Mouse (Mus musculus) intestine, embryonic 14.5 days (tissue): ENCODE data around the gene Card19. TPM values are rescaled to one million over a fixed set of nuclear protein-coding genes. Genes with fewer than 3 reads are reported as not detected.

Experiments
- ATAC-seq: fragments of 200-750 bp; cut with Nextera tagmentation; replicated peaks from 2 replicates; pipeline ENCODE4 v1.8.0; 2017; ENCODE audit warnings: low read depth, moderate number of reproducible peaks, moderate TSS enrichment, moderate library complexity; ENCODE audit not compliant: low FRiP score, low TSS enrichment
- DNase-seq: peaks from one replicate; pipeline ENCODE4 v3.0.0-alpha.2; 2018; ENCODE audit warnings: low spot score
- H3K27ac ChIP-seq: fragments of 300-500 bp; sonication (generic); 2 replicates; pipeline ENCODE4 v1.5.1; 2014; ENCODE audit warnings: low read depth, mild to moderate bottlenecking, control low read depth
- H3K27me3 ChIP-seq: fragments of 300-500 bp; sonication (generic); replicated peaks from 2 replicates; pipeline ENCODE4 v1.6.1; 2014; ENCODE audit warnings: low read length, control low read depth; ENCODE audit not compliant: control insufficient read depth, insufficient read depth
- H3K36me3 ChIP-seq: fragments of 300-500 bp; sonication (generic); 2 replicates; pipeline ENCODE4 v1.6.1; 2014; ENCODE audit warnings: low read length, control low read depth; ENCODE audit not compliant: control insufficient read depth, insufficient read depth
- H3K4me1 ChIP-seq: fragments of 300-500 bp; sonication (generic); replicated peaks from 2 replicates; pipeline ENCODE4 v1.6.1; 2014; ENCODE audit warnings: low read length, control low read depth, mixed read lengths; ENCODE audit not compliant: control insufficient read depth, insufficient read depth
- H3K4me2 ChIP-seq: fragments of 300-500 bp; sonication (generic); 2 replicates; pipeline ENCODE4 v1.6.1; 2014; ENCODE audit warnings: low read length
- H3K4me3 ChIP-seq: fragments of 300-500 bp; sonication (generic); 2 replicates; pipeline ENCODE4 v1.5.1; 2014; ENCODE audit warnings: low read depth, low read length, control low read depth, mixed read lengths
- H3K9ac ChIP-seq: fragments of 300-500 bp; sonication (generic); 2 replicates; pipeline ENCODE4 v1.6.1; 2014; ENCODE audit warnings: mild to moderate bottlenecking, low read length
- H3K9me3 ChIP-seq: fragments of 300-500 bp; sonication (generic); 2 replicates; pipeline ENCODE4 v1.6.1; 2016; ENCODE audit warnings: low read length, control low read depth; ENCODE audit not compliant: control insufficient read depth
- WGBS: fragments of 180-500 bp; shearing (Covaris S2); extraction: QIAGEN DNeasy Blood & Tissue Kit; methylation state at CpG from one replicate; pipeline ENCODE4 v1.1.7; 2014; 5-methylcytosine and 5-hydroxymethylcytosine counted together
- polyA plus RNA-seq: library from polyadenylated mRNA; unstranded; fragments of >200 nt; fragmentation: Nextera tagmentation; extraction: Ambion mirVana; gene quantifications from 2 replicates; pipeline ENCODE4 v1.2.1, GENCODE M21; 2014

Gene Card19
- polyA plus RNA-seq, 1 experiment from 2014 or later = 55.0 TPM

DNA sequence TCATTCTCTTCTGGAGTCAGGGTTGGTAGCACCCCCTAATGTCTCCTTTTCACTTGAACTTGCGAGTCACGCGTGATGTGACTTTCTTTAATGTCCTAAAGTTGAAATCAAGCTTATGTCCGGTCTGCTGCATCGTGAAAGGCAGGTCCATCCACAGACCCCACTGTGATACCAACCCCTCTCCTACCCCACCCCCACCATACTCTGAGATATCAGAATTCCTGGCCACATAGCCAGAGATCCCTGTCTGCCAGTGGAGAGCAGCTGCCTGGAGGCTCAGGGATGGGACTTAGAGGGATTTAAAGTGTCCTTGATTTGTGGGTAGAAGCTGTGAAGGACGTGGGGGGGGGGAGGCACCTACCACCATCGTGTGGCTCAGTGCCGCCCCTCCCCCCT is 32.6 kb upstream of the Card19 start, which contains the start of gene Susd3:
Susd3 (minus strand) TSS at position 240 of the 396 bp plus-strand sequence.
- peaks cover 23% of the 10 kb centered on the region for H3K27me3 ChIP-seq
- peak within 1 kb of the TSS; percentile 42 for H3K4me3 ChIP-seq
- H3K27ac ChIP-seq = no peak within 1 kb of the TSS
- peak; percentile 47 for ATAC-seq
- H3K4me1 ChIP-seq = peaks cover 8% of the 10 kb centered on the region
- no peaks in the 10 kb centered on the region for H3K36me3 ChIP-seq
- no peaks in the 10 kb centered on the region for H3K9me3 ChIP-seq
- no peak within 1 kb of the TSS for H3K9ac ChIP-seq
- DNase-seq = no peak
- H3K4me2 ChIP-seq = peak within 1 kb of the TSS; percentile 86
- WGBS = 11% methylated on average over 8 of the region's 8 CpGs

DNA sequence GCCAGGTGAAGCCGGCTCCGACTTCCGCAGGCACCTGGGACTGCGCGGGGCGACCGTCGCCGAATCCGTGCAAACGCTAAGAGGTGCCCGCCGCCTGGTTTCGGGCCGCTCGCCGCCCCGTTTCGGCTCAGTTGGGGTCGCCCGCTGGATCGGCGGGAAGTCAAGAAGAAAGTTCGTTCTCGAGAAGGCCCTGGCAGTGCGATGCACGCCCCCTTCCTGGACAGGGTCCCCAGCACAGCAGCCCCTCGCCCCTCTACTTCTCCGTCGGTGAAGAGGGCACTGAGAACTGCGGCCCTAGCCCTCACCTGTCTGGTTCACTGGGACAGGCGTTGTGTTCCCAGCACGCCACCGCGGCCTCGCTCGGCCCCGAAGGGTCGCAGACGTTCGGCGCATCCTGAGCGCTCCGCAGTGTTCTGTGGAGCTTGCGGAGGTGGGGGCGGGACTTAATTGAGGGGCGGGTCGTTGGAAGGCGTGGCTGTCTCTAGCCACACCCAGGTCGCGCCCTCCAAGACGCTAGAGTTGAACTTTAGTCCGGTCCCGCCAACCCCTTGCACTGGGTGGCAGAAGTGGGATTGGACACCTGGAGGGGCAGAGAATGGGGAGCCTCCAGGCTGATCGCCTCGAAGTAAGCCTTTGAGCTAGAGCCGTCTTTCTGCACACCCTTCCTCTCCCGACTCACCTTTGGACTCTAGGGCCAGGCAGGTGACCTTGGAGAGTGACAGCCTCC is 32.1 kb upstream of the Card19 start:
- Histone ChIP-seq H3K27ac (no peak overlapping the region), H3K4me2 (peak overlapping the region; percentile 86), H3K4me3 (peak overlapping the region; percentile 42), H3K9ac (no peak overlapping the region), H3K27me3 (peaks cover 23% of the 10 kb centered on the region), H3K4me1 (peaks cover 8% of the 10 kb centered on the region), H3K36me3 (no peaks in the 10 kb centered on the region), H3K9me3 (no peaks in the 10 kb centered on the region)
- ATAC-seq (peak; percentile 78), DNase-seq (peak; percentile 74)
- 2% methylated on average over 58 of the region's 58 CpGs for WGBS

- ATAC-seq = no peak
- no peak overlapping the region for H3K27ac ChIP-seq
- peaks cover 23% of the 10 kb centered on the region for H3K27me3 ChIP-seq
- H3K9ac ChIP-seq = no peak overlapping the region
- peak overlapping the region; percentile 86 for H3K4me2 ChIP-seq
- WGBS = 35% methylated on average over 12 of the region's 12 CpGs
- no peaks in the 10 kb centered on the region for H3K9me3 ChIP-seq
- H3K4me3 ChIP-seq = peak overlapping the region; percentile 42
- peaks cover 8% of the 10 kb centered on the region for H3K4me1 ChIP-seq
- H3K36me3 ChIP-seq = no peaks in the 10 kb centered on the region
- no peak for DNase-seq
Measured at GRCm38 (mm10) chr13:49247232-49247739, 31.4 kb upstream of the Card19 start.

DNA sequence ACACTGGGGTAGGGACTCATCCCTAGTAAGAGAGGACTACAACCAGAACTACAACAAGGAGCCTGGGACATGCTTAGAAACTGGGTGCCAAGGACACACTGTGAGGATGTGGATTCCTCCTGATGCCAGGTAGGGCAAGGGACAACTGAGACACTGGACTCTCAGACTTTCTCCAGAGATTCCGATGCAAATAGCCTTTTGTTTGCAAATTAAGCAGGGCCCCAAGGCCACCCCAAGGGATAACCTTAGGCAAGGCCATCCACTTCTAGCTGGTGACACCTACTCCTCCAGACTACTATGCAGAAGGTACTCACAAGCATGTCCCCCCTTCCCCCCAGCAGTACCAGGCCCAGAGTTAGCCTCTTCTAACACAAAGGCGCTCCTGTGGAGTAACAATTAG is 30.8 kb upstream of the Card19 start:
- no peak overlapping the region for H3K9ac ChIP-seq
- H3K27ac ChIP-seq = no peak overlapping the region
- peaks cover 23% of the 10 kb centered on the region for H3K27me3 ChIP-seq
- H3K4me3 ChIP-seq = no peak overlapping the region
- 78% methylated on average over 2 of the region's 2 CpGs for WGBS
- no peak overlapping the region for H3K4me2 ChIP-seq
- peaks cover 8% of the 10 kb centered on the region for H3K4me1 ChIP-seq
- no peaks in the 10 kb centered on the region for H3K9me3 ChIP-seq
- ATAC-seq (no peak), DNase-seq (no peak)
- H3K36me3 ChIP-seq = no peaks in the 10 kb centered on the region

GRCm38 (mm10) chr13:49246011-49246410 is 30.2 kb upstream of the Card19 start:
- H3K27me3 ChIP-seq = peaks cover 23% of the 10 kb centered on the region
- 76% methylated on average over 3 of the region's 3 CpGs for WGBS
- H3K4me1 ChIP-seq = peaks cover 8% of the 10 kb centered on the region
- H3K9ac ChIP-seq = no peak overlapping the region
- no peak overlapping the region for H3K4me2 ChIP-seq
- ATAC-seq = no peak
- H3K9me3 ChIP-seq = no peaks in the 10 kb centered on the region
- H3K36me3 ChIP-seq = no peaks in the 10 kb centered on the region
- H3K27ac ChIP-seq = no peak overlapping the region
- DNase-seq = no peak
- H3K4me3 ChIP-seq = no peak overlapping the region

GRCm38 (mm10) chr13:49245251-49245650 is 29.4 kb upstream of the Card19 start:
- H3K27ac ChIP-seq = no peak overlapping the region
- H3K36me3 ChIP-seq = no peaks in the 10 kb centered on the region
- peaks cover 8% of the 10 kb centered on the region for H3K4me1 ChIP-seq
- no peak overlapping the region for H3K4me3 ChIP-seq
- WGBS = 55% methylated on average over 4 of the region's 4 CpGs
- no peak for DNase-seq
- no peak overlapping the region for H3K4me2 ChIP-seq
- H3K9ac ChIP-seq = no peak overlapping the region
- peaks cover 23% of the 10 kb centered on the region for H3K27me3 ChIP-seq
- no peaks in the 10 kb centered on the region for H3K9me3 ChIP-seq
- no peak for ATAC-seq

- H3K4me3 ChIP-seq = no peak overlapping the region
- WGBS = 83% methylated on average over 2 of the region's 2 CpGs
Measured at GRCm38 (mm10) chr13:49243492-49243891, 27.7 kb upstream of the Card19 start.

GRCm38 (mm10) chr13:49242321-49243065 is 26.7 kb upstream of the Card19 start:
- 50% methylated on average over 9 of the region's 9 CpGs for WGBS
- no peaks in the 10 kb centered on the region for H3K36me3 ChIP-seq
- no peak overlapping the region for H3K27ac ChIP-seq
- ATAC-seq = no peak
- no peak for DNase-seq
- no peak overlapping the region for H3K4me3 ChIP-seq
- peaks cover 4% of the 10 kb centered on the region for H3K4me1 ChIP-seq
- no peak overlapping the region for H3K4me2 ChIP-seq
- H3K27me3 ChIP-seq = peaks cover 13% of the 10 kb centered on the region
- H3K9ac ChIP-seq = no peak overlapping the region
- no peaks in the 10 kb centered on the region for H3K9me3 ChIP-seq

More at GRCm38 (mm10) chr13:49243492-49243891, 27.7 kb upstream of the Card19 start:
- no peak overlapping the region for H3K9ac ChIP-seq
- H3K4me1 ChIP-seq = peaks cover 8% of the 10 kb centered on the region
- H3K36me3 ChIP-seq = no peaks in the 10 kb centered on the region
- no peak for DNase-seq
- H3K4me2 ChIP-seq = no peak overlapping the region
- no peak for ATAC-seq
- no peaks in the 10 kb centered on the region for H3K9me3 ChIP-seq
- H3K27me3 ChIP-seq = peaks cover 21% of the 10 kb centered on the region
- no peak overlapping the region for H3K27ac ChIP-seq
